In the genomic region with DNA sequence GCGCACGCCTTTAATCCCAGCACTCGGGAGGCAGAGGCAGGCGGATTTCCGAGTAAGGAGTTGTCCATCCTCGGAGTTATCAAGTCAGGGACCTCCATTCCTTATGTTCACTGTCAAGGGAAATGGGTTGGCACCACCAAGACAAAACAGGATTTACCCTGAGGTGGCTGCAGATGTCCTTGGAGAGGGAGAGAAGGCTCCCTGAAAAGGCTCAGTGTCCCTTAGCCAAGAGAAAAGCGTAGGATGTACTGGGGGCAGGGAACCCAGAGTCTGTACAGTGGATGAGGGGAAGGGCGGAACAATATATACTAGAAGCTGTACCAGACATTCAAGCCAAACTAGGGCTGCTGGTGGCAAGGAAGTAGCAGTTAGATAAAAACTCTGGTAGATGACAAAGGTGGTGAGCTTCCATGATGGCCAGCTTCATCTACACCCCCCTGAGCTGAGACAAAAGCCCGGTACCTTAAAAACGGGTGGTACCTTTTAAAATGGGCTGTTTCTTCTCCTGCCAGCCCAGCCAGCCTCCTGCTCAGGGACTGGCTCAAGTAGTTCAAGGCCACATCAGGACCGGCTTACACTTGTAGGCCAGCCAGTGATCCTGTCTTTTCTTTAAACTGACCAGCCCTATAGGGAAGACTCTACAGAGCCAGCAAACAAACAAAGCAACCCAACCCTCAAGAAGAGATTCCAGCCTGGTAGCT, we compare ENCODE assay signal across 9 mouse cellular contexts. TPM values are rescaled to one million over a fixed set of nuclear protein-coding genes. Genes with fewer than 3 reads are reported as not detected.
DNase-seq lines count a peak whose midpoint lies in the region; ATAC-seq and TF ChIP-seq lines count a peak whose summit lies in the region.
"Had no signal": no experiment of that assay in that cellular context is flagged by ENCODE, and none has a peak within 500 bp of the region (broad histone marks: within the 10 kb centered on the region; RNA-seq: fewer than 3 reads in every experiment).

No protein-coding gene starts in this region.

- in situ Hi-C loops in CH12.LX (cut with MboI; ENCODE audit: low pct_ligation_motif_present, low pct_unique_long_range_greater_than_20kb, low sequenced_read_pairs): loop anchor here (5.0 to 10.0 kb wide), 2 partner anchors 72 to 481 kb away; a partner anchor contains a TSS

- no peaks in the 10 kb centered on the region for H3K9me3 ChIP-seq in CH12.LX (replicated peaks; ENCODE audit: low read length)
- no peaks in the 10 kb centered on the region for H3K9me3 ChIP-seq in forebrain, embryonic 11.5 days (ENCODE audit: control insufficient read depth, low read length)
- no peaks in the 10 kb centered on the region for H3K9me3 ChIP-seq in liver, embryonic 14.5 days (ENCODE audit: control insufficient read depth, low read length)

- 62% methylated on average over 11 of the region's 11 CpGs for WGBS in forebrain, embryonic 11.5 days
- WGBS in liver, embryonic 14.5 days (ENCODE audit: insufficient replicate concordance): 50% methylated on average over 11 of the region's 11 CpGs

- no peak for TF ChIP-seq EP300 in CH12.LX (IDR thresholded peaks at IDR 0.05; ENCODE audit: low read length)
- no peak for TF ChIP-seq EP300 in liver, embryonic 14.5 days (IDR thresholded peaks at IDR 0.05; ENCODE audit: low read depth)

- peaks cover 0 to 22% of the 10 kb centered on the region in 2 experiments; a peak in 2 of 4 replicates for H3K4me1 ChIP-seq in CH12.LX (ENCODE audit: control insufficient read depth in 1 of 2, insufficient read depth in 2 of 2)
- H3K4me1 ChIP-seq in forebrain, embryonic 11.5 days (replicated peaks; ENCODE audit: control insufficient read depth, insufficient read depth, low read length): peaks cover 6% of the 10 kb centered on the region; the same call in 1 of the 2 replicates
- peaks cover 3 to 9% of the 10 kb centered on the region in 2 experiments; a peak in 2 of 4 replicates for H3K4me1 ChIP-seq in liver, embryonic 14.5 days (replicated peaks; ENCODE audit: control insufficient read depth in 2 of 2, insufficient read depth in 2 of 2, low read length in 1 of 2)

- H3K9ac ChIP-seq in CH12.LX (ENCODE audit: insufficient read depth, low read depth): no peak overlapping the region
- peak overlapping the region; percentile 42; the same call in 1 of the 2 replicates for H3K9ac ChIP-seq in forebrain, embryonic 11.5 days (ENCODE audit: low read length)
- no peak overlapping the region for H3K9ac ChIP-seq in liver, embryonic 14.5 days (replicated peaks)

- dilution Hi-C loops in CH12.LX (cut with MboI; ENCODE audit: extremely low pct_ligation_motif_present, extremely low pct_unique_long_range_greater_than_20kb, low sequenced_read_pairs): no loop called here

- peaks cover 11% of the 10 kb centered on the region for H3K27me3 ChIP-seq in CH12.LX (replicated peaks)
- no peaks in the 10 kb centered on the region for H3K27me3 ChIP-seq in forebrain, embryonic 11.5 days (ENCODE audit: control insufficient read depth, insufficient read depth, low read length)
- no peaks in the 10 kb centered on the region for H3K27me3 ChIP-seq in liver, embryonic 14.5 days (ENCODE audit: control insufficient read depth, insufficient read depth, low read length)
- H3K27me3 ChIP-seq: Patski had no signal

- H3K79me2 ChIP-seq in CH12.LX (replicated peaks; ENCODE audit: control insufficient read depth, extremely low read depth, insufficient read depth, poor library complexity, severe bottlenecking): peaks cover 3% of the 10 kb centered on the region; the same call in 1 of the 2 replicates

- TF ChIP-seq CTCF in gastrocnemius, adult 2 months (IDR thresholded peaks at IDR 0.05): no peak
- no peak for TF ChIP-seq CTCF in CH12.LX (conservative IDR thresholded peaks at IDR 0.05 in 1 of 2, IDR thresholded peaks at IDR 0.05 in 1 of 2; ENCODE audit: low read depth in 2 of 2, low read length in 2 of 2)
- TF ChIP-seq CTCF in liver, embryonic 14.5 days (IDR thresholded peaks at IDR 0.05; ENCODE audit: low read depth): no peak

- intact Hi-C loops in gastrocnemius, adult 2 months (cut with DNase I): loop anchor here (5.0 kb wide), 1 partner anchor 163 kb away; a partner anchor contains a TSS

- TF ChIP-seq POLR2A in CH12.LX (IDR thresholded peaks at IDR 0.05; ENCODE audit: low read depth, low read length): no peak

- TF ChIP-seq RAD21 in CH12.LX (IDR thresholded peaks at IDR 0.05; ENCODE audit: low read depth, low read length): no peak

- peak overlapping the region; percentile 97 for H3K27ac ChIP-seq in gastrocnemius, adult 2 months
- no peak overlapping the region for H3K27ac ChIP-seq in CH12.LX (ENCODE audit: insufficient read depth, low read depth)
- no peak overlapping the region for H3K27ac ChIP-seq in forebrain, embryonic 11.5 days (ENCODE audit: low read depth, low read length)
- H3K27ac ChIP-seq in liver, embryonic 14.5 days: no peak overlapping the region

- peak overlapping the region; percentile 88 for H3K4me3 ChIP-seq in gastrocnemius, adult 2 months
- H3K4me3 ChIP-seq in CH12.LX (replicated peaks in 1 of 3; ENCODE audit: low read depth in 2 of 3, low read length in 2 of 3, poor library complexity in 1 of 3): no peak overlapping the region
- H3K4me3 ChIP-seq in forebrain, embryonic 11.5 days (ENCODE audit: low read depth, low read length): peak overlapping the region; percentile 66
- H3K4me3 ChIP-seq in liver, embryonic 14.5 days (ENCODE audit: insufficient read depth in 1 of 2, low read depth in 2 of 2, low read length in 2 of 2): peak overlapping the region in 1 of 2 experiments; percentile 58; a peak in 2 of 4 replicates

- no peak for DNase-seq in gastrocnemius, adult 2 months
- DNase-seq in gastrocnemius, postnatal 25 days: no peak
- DNase-seq in CH12.LX (ENCODE audit: extremely low read depth): no peak
- no peak for DNase-seq in forebrain, embryonic 11.5 days (ENCODE audit: low spot score)
- no peak for DNase-seq in liver, embryonic 14.5 days (ENCODE audit: low read depth in 3 of 3, low spot score in 3 of 3)
- DNase-seq in spleen, adult 12 weeks (ENCODE audit: low spot score): no peak
- DNase-seq in lung, postnatal 4 days: no peak

- peaks cover 0 to 16% of the 10 kb centered on the region in 2 experiments for H3K36me3 ChIP-seq in CH12.LX (replicated peaks in 1 of 2; ENCODE audit: control insufficient read depth in 1 of 2, insufficient read depth in 1 of 2, low read length in 1 of 2)
- H3K36me3 ChIP-seq in forebrain, embryonic 11.5 days (ENCODE audit: control insufficient read depth, insufficient read depth, low read length): no peaks in the 10 kb centered on the region
- no peaks in the 10 kb centered on the region for H3K36me3 ChIP-seq in liver, embryonic 14.5 days (replicated peaks; ENCODE audit: control insufficient read depth, insufficient read depth, low read depth)

- no peak for ATAC-seq in forebrain, embryonic 11.5 days (replicated peaks; ENCODE audit: low FRiP score)
- ATAC-seq in liver, embryonic 14.5 days (ENCODE audit: insufficient read depth): no peak
- ATAC-seq in megakaryocyte progenitor cell, adult 5-6 weeks (replicated peaks; ENCODE audit: poor library complexity): no peak

- H3K4me2 ChIP-seq in CH12.LX (ENCODE audit: insufficient read depth, low read depth, poor library complexity, severe bottlenecking): peak overlapping the region; percentile 85; the same call in 1 of the 2 replicates
- H3K4me2 ChIP-seq in forebrain, embryonic 11.5 days (ENCODE audit: low read depth, low read length, severe bottlenecking): peak overlapping the region; percentile 87
- H3K4me2 ChIP-seq in liver, embryonic 14.5 days (ENCODE audit: low read depth): peak overlapping the region; percentile 79

TF ChIP-seq in CH12.LX, 34 proteins besides CTCF, POLR2A, EP300 and RAD21:
- TF ChIP-seq TCF12 (IDR thresholded peaks at IDR 0.05; ENCODE audit: low read depth, low read length): no peak
- TF ChIP-seq TBP (conservative IDR thresholded peaks at IDR 0.05; ENCODE audit: low read depth, low read length): no peak

RNA-seq across cellular contexts. Expression of a gene that starts 0.8 kb away (rescaled TPM):
- total RNA-seq in gastrocnemius, adult 2 months (2021): 10 to 100 TPM; 37.6 to 45.5 TPM
- 10 to 100 TPM; 37.9 to 41.2 TPM for total RNA-seq in gastrocnemius, postnatal 25 days (2021)
- 31.5 and 45.7 TPM in 2 replicates for total RNA-seq in CH12.LX (2012; rRNA removed)
- 66.4 and 74.6 TPM in 2 replicates for total RNA-seq in CH12.LX (2014; rRNA removed)
- polyA plus RNA-seq in CH12.LX (2012; ENCODE audit: insufficient read length, low read depth): 91.7 and 108 TPM in 2 replicates
- polyA plus RNA-seq in forebrain, embryonic 11.5 days (2014; fragmentation: Nextera tagmentation; extraction: Ambion mirVana): 159 and 166 TPM in 2 replicates
- 24.8 and 38.8 TPM in 2 replicates for polyA plus RNA-seq in liver, embryonic 14.5 days (2012; rRNA removed)
- 81.3 and 84.0 TPM in 2 replicates for polyA plus RNA-seq in liver, embryonic 14.5 days (2014; fragmentation: Nextera tagmentation; extraction: Ambion mirVana)
- 52.1 and 59.5 TPM in 2 replicates for total RNA-seq in megakaryocyte progenitor cell, adult 5-6 weeks (2015)
- total RNA-seq in megakaryocyte progenitor cell, adult 5-6 weeks (2017): 64.6 and 71.7 TPM in 2 replicates

RNA-seq across cellular contexts. Expression of a gene that starts 15.4 kb away (rescaled TPM):
- under 1 TPM; 0.10 to 0.33 TPM for total RNA-seq in gastrocnemius, adult 2 months (2021)
- under 1 TPM; 0.15 to 0.29 TPM for total RNA-seq in gastrocnemius, postnatal 25 days (2021)
- total RNA-seq in CH12.LX (2012; rRNA removed): 0.21 and 0.25 TPM in 2 replicates
- 0.35 TPM in 1 of 2 replicates, not detected in the other for total RNA-seq in CH12.LX (2014; rRNA removed)
- 0.46 and 0.64 TPM in 2 replicates for polyA plus RNA-seq in CH12.LX (2012; ENCODE audit: insufficient read length, low read depth)
- 2.8 and 4.4 TPM in 2 replicates for polyA plus RNA-seq in forebrain, embryonic 11.5 days (2014; fragmentation: Nextera tagmentation; extraction: Ambion mirVana)
- 0.25 and 0.29 TPM in 2 replicates for polyA plus RNA-seq in liver, embryonic 14.5 days (2012; rRNA removed)
- polyA plus RNA-seq in liver, embryonic 14.5 days (2014; fragmentation: Nextera tagmentation; extraction: Ambion mirVana): 0.18 and 0.20 TPM in 2 replicates
- not detected in 2 replicates for total RNA-seq in megakaryocyte progenitor cell, adult 5-6 weeks (2015)
- 0.24 TPM in 1 of 2 replicates, not detected in the other for total RNA-seq in megakaryocyte progenitor cell, adult 5-6 weeks (2017)

RNA-seq across cellular contexts. Expression of a gene that starts 51.0 kb away (rescaled TPM):
- total RNA-seq in gastrocnemius, adult 2 months (2021): 10 to 100 TPM; 22.5 to 23.1 TPM
- 10 to 100 TPM; 14.3 to 15.4 TPM for total RNA-seq in gastrocnemius, postnatal 25 days (2021)
- 13.5 and 14.8 TPM in 2 replicates for total RNA-seq in CH12.LX (2012; rRNA removed)
- total RNA-seq in CH12.LX (2014; rRNA removed): 9.3 and 9.4 TPM in 2 replicates
- 16.0 and 22.0 TPM in 2 replicates for polyA plus RNA-seq in CH12.LX (2012; ENCODE audit: insufficient read length, low read depth)
- polyA plus RNA-seq in forebrain, embryonic 11.5 days (2014; fragmentation: Nextera tagmentation; extraction: Ambion mirVana): 18.6 and 19.8 TPM in 2 replicates
- 2.8 and 3.3 TPM in 2 replicates for polyA plus RNA-seq in liver, embryonic 14.5 days (2012; rRNA removed)
- 3.3 and 4.9 TPM in 2 replicates for polyA plus RNA-seq in liver, embryonic 14.5 days (2014; fragmentation: Nextera tagmentation; extraction: Ambion mirVana)
- total RNA-seq in megakaryocyte progenitor cell, adult 5-6 weeks (2015): 11.4 and 14.3 TPM in 2 replicates
- total RNA-seq in megakaryocyte progenitor cell, adult 5-6 weeks (2017): 10.8 and 11.1 TPM in 2 replicates

Comparison
In these comparisons a context has a peak if more than half of its experiments do, and no peak if none do; other contexts are left out.
1. H3K4me3 ChIP-seq: peak in gastrocnemius, adult 2 months (single experiment) and forebrain, embryonic 11.5 days (single experiment); none in CH12.LX (0 of 3).
2. Peak in every context shown above with its lines, with median percentiles within 50 percentile points of each other: H3K4me2 ChIP-seq.